Mouse (Mus musculus) forebrain, embryonic 14.5 days (tissue): ENCODE measurements around the gene Gdap1l1. TPM values are rescaled to one million over a fixed set of nuclear protein-coding genes. Genes with fewer than 3 reads are reported as not detected.

Source experiments
- ATAC-seq: fragments of 200-750 bp; cut with Nextera tagmentation; 2 replicates; pipeline ENCODE4 v1.8.0; 2017; ENCODE audit warnings: mild to moderate bottlenecking, moderate library complexity
- DNase-seq: peaks from one replicate; pipeline ENCODE4 v3.0.0-alpha.2; 2015; ENCODE audit warnings: low spot score
- H3K27ac ChIP-seq: fragments of 300-500 bp; sonication (generic); 2 replicates; pipeline ENCODE4 v1.5.1; 2014; ENCODE audit warnings: low read depth, mild to moderate bottlenecking, control low read depth, low read length, moderate library complexity
- H3K27me3 ChIP-seq: fragments of 300-500 bp; sonication (generic); replicated peaks from 2 replicates; pipeline ENCODE4 v1.6.1; 2014; ENCODE audit warnings: low read length, control low read depth, mixed read lengths; ENCODE audit not compliant: control insufficient read depth, insufficient read depth
- H3K36me3 ChIP-seq: fragments of 300-500 bp; sonication (generic); 2 replicates; pipeline ENCODE4 v1.6.1; 2014; ENCODE audit warnings: low read length, control low read depth; ENCODE audit not compliant: control insufficient read depth, insufficient read depth
- H3K4me1 ChIP-seq: fragments of 300-500 bp; sonication (generic); 2 replicates; pipeline ENCODE4 v1.6.1; 2014; ENCODE audit warnings: antibody characterized with exemption, low read length, control low read depth; ENCODE audit not compliant: control insufficient read depth, insufficient read depth
- H3K4me2 ChIP-seq: fragments of 300-500 bp; sonication (generic); 2 replicates; pipeline ENCODE4 v1.6.1; 2014; ENCODE audit warnings: mild to moderate bottlenecking, control low read depth, low read length
- H3K4me3 ChIP-seq: fragments of 300-500 bp; sonication (generic); 2 replicates; pipeline ENCODE4 v1.5.1; 2014; ENCODE audit warnings: low read depth, low read length, control low read depth
- H3K9ac ChIP-seq: fragments of 300-500 bp; sonication (generic); 2 replicates; pipeline ENCODE4 v1.6.1; 2014; ENCODE audit warnings: mild to moderate bottlenecking, low read length, control low read depth, moderate library complexity
- H3K9me3 ChIP-seq: fragments of 300-500 bp; sonication (generic); replicated peaks from 2 replicates; pipeline ENCODE4 v1.6.1; 2016; ENCODE audit warnings: low read length, control low read depth, mixed read lengths; ENCODE audit not compliant: control insufficient read depth
- WGBS: fragments of 180-500 bp; shearing (Covaris S2); extraction: QIAGEN DNeasy Blood & Tissue Kit; methylation state at CpG from one replicate; pipeline ENCODE4 v1.1.7; 2014; 5-methylcytosine and 5-hydroxymethylcytosine counted together
- polyA plus RNA-seq: library from polyadenylated mRNA; unstranded; fragments of >200 nt; fragmentation: Nextera tagmentation; extraction: Ambion mirVana; gene quantifications from 2 replicates; pipeline ENCODE4 v1.2.1, GENCODE M21; 2014

Gdap1l1 gene
- polyA plus RNA-seq, 1 experiment from 2014 or later = 107 TPM

DNA sequence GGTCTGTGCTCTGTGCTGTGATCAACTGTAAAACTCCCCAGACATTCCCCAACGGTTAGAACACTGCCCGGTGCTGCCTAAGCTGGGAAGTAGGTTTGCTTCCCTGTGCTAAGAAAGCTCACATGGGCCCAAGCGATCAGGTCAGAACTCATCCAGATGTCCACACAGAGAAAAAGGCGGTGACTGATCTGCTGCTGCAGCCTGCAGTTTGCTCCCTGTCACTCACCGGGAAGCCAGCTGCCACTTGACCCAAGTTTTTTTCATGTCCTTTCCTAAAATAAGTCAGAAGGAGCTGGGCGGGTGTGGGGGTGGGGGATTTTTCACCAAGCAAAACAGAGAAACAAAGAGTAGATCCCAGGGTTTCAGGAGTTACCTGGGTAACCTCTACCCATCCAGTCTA lies 26.3 kb downstream of the Gdap1l1 start:
- 77% methylated on average over 6 of the region's 6 CpGs for WGBS
- DNase-seq (no peak), ATAC-seq (no peak)
- Histone ChIP-seq H3K4me1 (no peaks in the 10 kb centered on the region), H3K9ac (no peak overlapping the region), H3K4me2 (no peak overlapping the region), H3K27ac (no peak overlapping the region), H3K27me3 (no peaks in the 10 kb centered on the region), H3K9me3 (no peaks in the 10 kb centered on the region), H3K4me3 (no peak overlapping the region), H3K36me3 (peaks cover 30% of the 10 kb centered on the region; the same call in 1 of the 2 replicates)

DNA sequence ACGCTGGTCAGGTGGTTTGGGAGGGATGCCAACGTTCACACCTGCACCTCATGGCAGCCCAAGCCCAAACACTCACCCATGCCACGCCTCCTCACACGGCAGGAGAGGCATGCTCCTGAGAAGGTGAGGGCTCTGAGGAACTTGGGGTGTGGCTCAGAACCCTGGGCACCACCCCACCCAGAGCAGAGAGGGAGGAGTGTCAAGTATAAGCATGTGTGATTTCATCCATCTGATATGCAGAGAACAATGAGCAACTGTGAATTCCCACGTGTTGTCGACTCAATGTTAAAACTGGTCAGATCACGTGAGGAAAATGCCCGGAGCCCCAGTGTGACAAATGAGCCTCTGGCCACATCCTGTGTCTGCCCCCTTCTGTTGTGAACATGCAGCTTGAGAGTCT lies 28.5 kb downstream of the Gdap1l1 start:
- Histone ChIP-seq H3K4me1 (peaks cover 7% of the 10 kb centered on the region), H3K27ac (no peak overlapping the region), H3K9me3 (no peaks in the 10 kb centered on the region), H3K36me3 (peaks cover 31% of the 10 kb centered on the region; the same call in 1 of the 2 replicates), H3K4me3 (no peak overlapping the region), H3K9ac (no peak overlapping the region), H3K4me2 (no peak overlapping the region), H3K27me3 (no peaks in the 10 kb centered on the region)
- WGBS = 86% methylated on average over 8 of the region's 8 CpGs
- DNase-seq (no peak), ATAC-seq (no peak)

DNA sequence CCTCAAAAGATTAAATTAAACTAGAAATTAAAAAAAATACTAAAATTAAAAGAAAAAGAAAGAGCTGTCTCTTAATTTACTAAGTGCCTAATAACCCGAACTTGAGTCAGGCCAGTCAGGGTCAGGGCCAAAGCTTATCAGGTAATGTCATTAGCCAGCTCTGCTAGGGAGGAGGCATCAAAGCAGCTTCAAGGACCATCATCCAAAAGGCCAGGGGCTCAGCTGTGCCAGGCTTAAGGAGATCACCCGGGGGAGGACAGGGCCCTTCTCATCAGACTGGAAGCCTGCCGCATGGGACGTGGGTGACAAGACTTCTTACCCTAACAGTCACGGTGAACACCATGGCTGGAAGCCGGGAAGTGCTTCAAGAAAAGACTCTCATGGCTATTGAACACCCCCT lies 29.3 kb downstream of the Gdap1l1 start:
- Histone ChIP-seq H3K9ac (no peak overlapping the region), H3K9me3 (no peaks in the 10 kb centered on the region), H3K27ac (no peak overlapping the region), H3K4me1 (peaks cover 8% of the 10 kb centered on the region), H3K4me3 (no peak overlapping the region), H3K4me2 (no peak overlapping the region), H3K36me3 (peaks cover 31% of the 10 kb centered on the region; the same call in 1 of the 2 replicates), H3K27me3 (no peaks in the 10 kb centered on the region)
- no peak for ATAC-seq
- no peak for DNase-seq
- 94% methylated on average over 6 of the region's 6 CpGs for WGBS

- H3K4me1 ChIP-seq = peaks cover 8% of the 10 kb centered on the region
- ATAC-seq = no peak
- 94% methylated on average over 6 of the region's 6 CpGs for WGBS
Measured at GRCm38 (mm10) chr2:163468866-163469265, 30.6 kb downstream of the Gdap1l1 start.

DNA sequence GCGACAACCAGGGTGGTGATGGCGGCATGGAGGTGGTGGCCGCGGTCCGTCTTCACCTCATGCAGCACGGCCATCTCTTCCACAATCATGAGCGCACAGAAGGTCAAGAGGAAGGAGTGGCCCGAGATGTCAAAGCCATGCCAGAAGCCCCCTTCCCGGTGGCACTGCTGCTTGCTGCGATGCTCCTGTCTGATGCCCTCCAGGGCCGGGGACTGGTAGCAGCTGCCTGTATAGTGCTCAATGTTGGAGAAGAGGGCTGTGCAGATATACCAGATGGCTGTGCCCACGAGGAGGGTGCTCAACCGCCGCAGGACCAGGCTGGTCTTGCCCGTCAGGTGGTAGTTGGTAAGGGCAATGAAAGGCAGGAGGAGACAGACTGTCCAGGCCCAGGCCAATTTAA lies 31.4 kb downstream of the Gdap1l1 start:
- ATAC-seq (no peak), DNase-seq (no peak)
- no peak overlapping the region for H3K4me2 ChIP-seq
- 93% methylated on average over 15 of the region's 15 CpGs for WGBS
- H3K36me3 ChIP-seq = peaks cover 31% of the 10 kb centered on the region; the same call in 1 of the 2 replicates
- no peak overlapping the region for H3K9ac ChIP-seq
- H3K27ac ChIP-seq = no peak overlapping the region
- peaks cover 8% of the 10 kb centered on the region for H3K4me1 ChIP-seq
- no peak overlapping the region for H3K4me3 ChIP-seq
- H3K27me3 ChIP-seq = no peaks in the 10 kb centered on the region
- no peaks in the 10 kb centered on the region for H3K9me3 ChIP-seq

More at GRCm38 (mm10) chr2:163468866-163469265, 30.6 kb downstream of the Gdap1l1 start:
- DNase-seq = no peak
- no peak overlapping the region for H3K4me3 ChIP-seq
- no peak overlapping the region for H3K27ac ChIP-seq
- H3K27me3 ChIP-seq = no peaks in the 10 kb centered on the region
- H3K4me2 ChIP-seq = no peak overlapping the region
- H3K9ac ChIP-seq = no peak overlapping the region
- H3K9me3 ChIP-seq = no peaks in the 10 kb centered on the region
- peaks cover 31% of the 10 kb centered on the region; the same call in 1 of the 2 replicates for H3K36me3 ChIP-seq

- no peak for ATAC-seq
- peak overlapping the region; percentile 69 for H3K4me2 ChIP-seq
- no peaks in the 10 kb centered on the region for H3K27me3 ChIP-seq
- H3K36me3 ChIP-seq = peaks cover 31% of the 10 kb centered on the region; the same call in 1 of the 2 replicates
- 54% methylated on average over 3 of the region's 3 CpGs for WGBS
- H3K4me1 ChIP-seq = peaks cover 8% of the 10 kb centered on the region
- no peak overlapping the region for H3K9ac ChIP-seq
- 0 out of 2 replicates have a peak overlapping the region, but pooled peaks have one; percentile 87 for H3K4me3 ChIP-seq
- H3K27ac ChIP-seq = no peak overlapping the region
- no peaks in the 10 kb centered on the region for H3K9me3 ChIP-seq
- DNase-seq = no peak
Measured at GRCm38 (mm10) chr2:163471136-163471535, 32.9 kb downstream of the Gdap1l1 start.

GRCm38 (mm10) chr2:163471710-163472465 lies 33.6 kb downstream of the Gdap1l1 start:
- WGBS = 4% methylated on average over 36 of the region's 36 CpGs
- H3K27me3 ChIP-seq = no peaks in the 10 kb centered on the region
- ATAC-seq = no peak; the same call in 1 of the 2 replicates

GRCm38 (mm10) chr2:163472466-163472851 lies 34.2 kb downstream of the Gdap1l1 start, which contains the start of gene Fitm2:
Fitm2 (minus strand) TSS chr2:163472629.
- ATAC-seq = peak; percentile 95
- Histone ChIP-seq H3K4me1 (peaks cover 8% of the 10 kb centered on the region), H3K9me3 (no peaks in the 10 kb centered on the region), H3K4me2 (peak within 1 kb of the TSS; percentile 69), H3K4me3 (peak within 1 kb of the TSS; percentile 87), H3K9ac (peak within 1 kb of the TSS; percentile 82), H3K27me3 (no peaks in the 10 kb centered on the region), H3K36me3 (peaks cover 19% of the 10 kb centered on the region; the same call in 1 of the 2 replicates), H3K27ac (0 out of 2 replicates have a peak within 1 kb of the TSS, but pooled peaks have one; percentile 33)
- 1% methylated on average over 30 of the region's 30 CpGs for WGBS
- peak; percentile 96 for DNase-seq

More at GRCm38 (mm10) chr2:163471710-163472465, 33.6 kb downstream of the Gdap1l1 start:
- peaks cover 8% of the 10 kb centered on the region for H3K4me1 ChIP-seq
- DNase-seq = no peak
- 0 out of 2 replicates have a peak overlapping the region, but pooled peaks have one; percentile 33 for H3K27ac ChIP-seq
- peak overlapping the region; percentile 87 for H3K4me3 ChIP-seq
- peak overlapping the region; percentile 69 for H3K4me2 ChIP-seq
- no peaks in the 10 kb centered on the region for H3K9me3 ChIP-seq
- peak overlapping the region; percentile 82 for H3K9ac ChIP-seq
- peaks cover 24% of the 10 kb centered on the region; the same call in 1 of the 2 replicates for H3K36me3 ChIP-seq
